Mouse (Mus musculus) intestine, embryonic 14.5 days (tissue): ENCODE measurements at regions not wholly inside any gene's neighbourhood (a gene's known extent, or its start where the extent isn't known, plus 50 kb on each side); places are given as distances from the start of the nearest gene placed in this dataset.

Experiments
- ATAC-seq: fragments of 200-750 bp; cut with Nextera tagmentation; replicated peaks from 2 replicates; pipeline ENCODE4 v1.8.0; 2017; ENCODE audit warnings: low read depth, moderate number of reproducible peaks, moderate TSS enrichment, moderate library complexity; ENCODE audit not compliant: low FRiP score, low TSS enrichment
- DNase-seq: peaks from one replicate; pipeline ENCODE4 v3.0.0-alpha.2; 2018; ENCODE audit warnings: low spot score
- H3K27ac ChIP-seq: fragments of 300-500 bp; sonication (generic); 2 replicates; pipeline ENCODE4 v1.5.1; 2014; ENCODE audit warnings: low read depth, mild to moderate bottlenecking, control low read depth
- H3K27me3 ChIP-seq: fragments of 300-500 bp; sonication (generic); replicated peaks from 2 replicates; pipeline ENCODE4 v1.6.1; 2014; ENCODE audit warnings: low read length, control low read depth; ENCODE audit not compliant: control insufficient read depth, insufficient read depth
- H3K36me3 ChIP-seq: fragments of 300-500 bp; sonication (generic); 2 replicates; pipeline ENCODE4 v1.6.1; 2014; ENCODE audit warnings: low read length, control low read depth; ENCODE audit not compliant: control insufficient read depth, insufficient read depth
- H3K4me1 ChIP-seq: fragments of 300-500 bp; sonication (generic); replicated peaks from 2 replicates; pipeline ENCODE4 v1.6.1; 2014; ENCODE audit warnings: low read length, control low read depth, mixed read lengths; ENCODE audit not compliant: control insufficient read depth, insufficient read depth
- H3K4me2 ChIP-seq: fragments of 300-500 bp; sonication (generic); 2 replicates; pipeline ENCODE4 v1.6.1; 2014; ENCODE audit warnings: low read length
- H3K4me3 ChIP-seq: fragments of 300-500 bp; sonication (generic); 2 replicates; pipeline ENCODE4 v1.5.1; 2014; ENCODE audit warnings: low read depth, low read length, control low read depth, mixed read lengths
- H3K9ac ChIP-seq: fragments of 300-500 bp; sonication (generic); 2 replicates; pipeline ENCODE4 v1.6.1; 2014; ENCODE audit warnings: mild to moderate bottlenecking, low read length
- H3K9me3 ChIP-seq: fragments of 300-500 bp; sonication (generic); 2 replicates; pipeline ENCODE4 v1.6.1; 2016; ENCODE audit warnings: low read length, control low read depth; ENCODE audit not compliant: control insufficient read depth
- WGBS: fragments of 180-500 bp; shearing (Covaris S2); extraction: QIAGEN DNeasy Blood & Tissue Kit; methylation state at CpG from one replicate; pipeline ENCODE4 v1.1.7; 2014; 5-methylcytosine and 5-hydroxymethylcytosine counted together

DNA sequence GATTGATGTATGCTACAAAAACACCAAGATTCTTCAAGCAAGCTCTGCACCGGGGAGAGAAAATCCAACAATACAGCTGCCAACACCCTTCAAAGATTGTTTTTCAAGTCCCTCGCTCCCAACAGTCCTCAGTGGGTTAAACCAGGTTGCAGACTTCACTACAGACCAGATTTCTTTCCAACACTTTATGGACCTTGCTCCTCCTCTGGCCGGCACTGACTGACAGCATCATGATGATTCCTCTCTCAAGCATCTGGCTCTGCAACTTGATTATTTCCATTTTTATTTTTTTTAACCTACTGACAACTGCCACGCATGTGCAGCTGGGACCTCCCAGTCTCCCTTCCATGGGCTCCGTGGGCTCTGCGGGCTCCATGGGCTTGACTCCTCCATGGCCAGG, 79.7 kb upstream of the Spdye4c start:
- Histone ChIP-seq H3K4me3 (no peak overlapping the region), H3K9me3 (no peaks in the 10 kb centered on the region), H3K4me1 (peaks cover 6% of the 10 kb centered on the region; the same call in 1 of the 2 replicates), H3K27ac (no peak overlapping the region), H3K27me3 (no peaks in the 10 kb centered on the region), H3K4me2 (no peak overlapping the region), H3K36me3 (no peaks in the 10 kb centered on the region), H3K9ac (no peak overlapping the region)
- ATAC-seq (no peak), DNase-seq (no peak)
- WGBS = 71% methylated on average over 6 of the region's 6 CpGs

DNA sequence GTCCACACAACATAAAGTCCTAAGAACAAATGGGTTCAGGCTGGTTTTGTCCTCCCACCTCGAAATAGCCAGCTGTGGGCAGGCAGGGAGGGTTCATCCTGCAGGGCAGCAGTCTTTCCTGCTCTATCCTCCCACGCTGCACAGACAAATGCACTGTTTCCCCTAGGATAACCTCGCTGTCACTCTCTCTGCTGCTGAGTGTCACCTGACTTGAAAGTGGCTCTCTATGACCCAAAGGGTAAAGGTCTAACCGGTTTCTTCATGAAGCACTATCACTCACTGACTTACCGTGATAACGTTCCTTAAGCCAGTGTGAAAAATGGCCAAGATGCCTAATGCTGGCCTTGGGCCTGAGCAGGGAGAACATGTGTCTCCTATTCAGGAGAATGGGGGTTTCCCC, 78.2 kb upstream of the Spdye4c start:
- Histone ChIP-seq H3K9me3 (no peaks in the 10 kb centered on the region), H3K27me3 (no peaks in the 10 kb centered on the region), H3K27ac (no peak overlapping the region), H3K4me1 (peaks cover 4% of the 10 kb centered on the region; the same call in 1 of the 2 replicates), H3K4me2 (no peak overlapping the region), H3K4me3 (no peak overlapping the region), H3K9ac (no peak overlapping the region), H3K36me3 (no peaks in the 10 kb centered on the region)
- WGBS = 60% methylated on average over 6 of the region's 6 CpGs
- DNase-seq = no peak
- no peak for ATAC-seq

DNA sequence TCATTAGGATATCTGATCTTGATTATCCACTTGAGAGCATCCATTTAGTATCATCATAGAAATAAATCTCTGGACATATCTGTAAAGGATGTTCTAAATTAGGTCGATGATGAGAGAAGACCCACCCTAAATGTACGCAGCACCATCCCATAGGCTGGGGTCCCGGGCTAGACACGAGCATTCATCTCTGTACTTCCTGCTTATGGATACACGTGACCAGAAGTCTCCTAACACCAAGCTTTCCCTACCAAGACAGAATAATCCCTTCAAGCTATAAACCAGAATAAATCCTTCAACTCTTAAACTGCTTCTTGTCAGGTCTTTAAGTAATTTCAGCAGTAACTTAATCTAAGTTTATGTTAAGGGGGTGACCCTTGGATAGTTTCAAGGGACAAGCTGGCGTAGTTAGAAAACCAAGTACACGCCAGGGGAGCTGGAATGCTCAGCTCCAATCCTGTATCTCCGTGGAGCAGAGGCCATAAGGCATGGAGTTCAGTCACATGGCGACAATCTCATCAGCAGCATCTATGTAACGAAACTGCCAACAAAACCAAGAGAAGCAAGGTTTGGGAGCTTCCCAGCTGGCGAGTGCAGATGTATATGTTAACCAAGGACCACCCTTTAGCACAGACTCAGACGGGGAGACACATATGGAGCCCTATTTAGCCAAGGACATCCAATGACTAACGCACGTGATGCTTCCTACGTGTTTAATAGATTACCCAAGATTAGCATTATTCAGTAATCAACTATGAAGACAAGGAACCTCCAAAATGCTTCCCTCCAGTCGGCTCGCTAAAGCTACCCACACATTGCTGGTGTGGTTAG, 76.3 kb upstream of the Spdye4c start:
- Histone ChIP-seq H3K4me1 (no peaks in the 10 kb centered on the region; the same call in 1 of the 2 replicates), H3K4me3 (no peak overlapping the region), H3K9ac (no peak overlapping the region), H3K27ac (no peak overlapping the region), H3K27me3 (no peaks in the 10 kb centered on the region), H3K4me2 (no peak overlapping the region), H3K9me3 (no peaks in the 10 kb centered on the region), H3K36me3 (no peaks in the 10 kb centered on the region)
- WGBS = 73% methylated on average over 17 of the region's 17 CpGs
- ATAC-seq (no peak), DNase-seq (no peak)

DNA sequence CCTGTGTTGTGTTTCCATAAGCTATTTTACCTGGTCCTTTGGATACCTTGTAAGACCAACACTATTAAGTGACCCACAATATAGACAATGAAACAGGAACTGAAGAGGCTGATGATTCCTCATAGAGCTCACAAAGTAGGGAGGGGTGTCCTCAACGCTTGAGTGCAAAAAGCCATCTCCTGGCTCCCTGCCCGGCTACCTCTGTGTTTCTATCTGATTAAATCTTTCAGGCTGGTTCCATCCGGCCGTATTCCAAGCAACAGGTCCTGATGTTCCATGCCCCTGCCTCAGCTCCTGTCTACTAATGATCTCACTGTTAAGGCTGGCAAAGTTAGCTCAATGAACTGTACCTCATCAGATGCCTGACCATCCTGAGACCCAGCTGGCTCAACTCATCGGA, 75.3 kb upstream of the Spdye4c start:
- no peak overlapping the region for H3K4me3 ChIP-seq
- no peak overlapping the region for H3K9ac ChIP-seq
- H3K9me3 ChIP-seq = no peaks in the 10 kb centered on the region
- WGBS = 82% methylated on average over 5 of the region's 5 CpGs
- H3K4me2 ChIP-seq = no peak overlapping the region
- DNase-seq (no peak), ATAC-seq (no peak)
- no peaks in the 10 kb centered on the region for H3K36me3 ChIP-seq
- no peaks in the 10 kb centered on the region; the same call in 1 of the 2 replicates for H3K4me1 ChIP-seq
- H3K27me3 ChIP-seq = no peaks in the 10 kb centered on the region
- no peak overlapping the region for H3K27ac ChIP-seq

DNA sequence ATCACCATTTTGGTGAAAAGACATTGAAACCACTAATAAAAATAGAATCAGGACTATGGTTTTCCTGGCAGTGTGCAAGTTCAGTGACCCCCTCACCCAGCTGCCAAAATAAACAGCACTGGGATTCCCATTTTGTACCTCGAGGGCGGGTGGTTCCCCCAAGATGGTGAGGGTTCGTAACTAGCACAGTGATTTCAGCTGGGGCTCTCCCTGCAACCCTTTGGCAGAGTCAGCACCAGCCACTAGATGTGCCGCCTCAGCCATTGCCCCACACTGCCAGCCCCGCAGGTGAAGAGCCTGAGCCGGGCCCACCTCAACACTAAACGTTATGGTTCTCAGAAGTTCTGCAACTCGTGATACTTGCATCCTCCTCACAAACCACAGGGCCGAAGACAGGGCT, 74.3 kb upstream of the Spdye4c start:
- no peak for ATAC-seq
- no peak overlapping the region for H3K4me2 ChIP-seq
- WGBS = 83% methylated on average over 9 of the region's 9 CpGs
- H3K9ac ChIP-seq = no peak overlapping the region
- H3K27ac ChIP-seq = no peak overlapping the region
- no peaks in the 10 kb centered on the region; the same call in 1 of the 2 replicates for H3K4me1 ChIP-seq
- DNase-seq = no peak
- H3K27me3 ChIP-seq = no peaks in the 10 kb centered on the region
- H3K4me3 ChIP-seq = no peak overlapping the region
- H3K36me3 ChIP-seq = no peaks in the 10 kb centered on the region
- no peaks in the 10 kb centered on the region for H3K9me3 ChIP-seq

DNA sequence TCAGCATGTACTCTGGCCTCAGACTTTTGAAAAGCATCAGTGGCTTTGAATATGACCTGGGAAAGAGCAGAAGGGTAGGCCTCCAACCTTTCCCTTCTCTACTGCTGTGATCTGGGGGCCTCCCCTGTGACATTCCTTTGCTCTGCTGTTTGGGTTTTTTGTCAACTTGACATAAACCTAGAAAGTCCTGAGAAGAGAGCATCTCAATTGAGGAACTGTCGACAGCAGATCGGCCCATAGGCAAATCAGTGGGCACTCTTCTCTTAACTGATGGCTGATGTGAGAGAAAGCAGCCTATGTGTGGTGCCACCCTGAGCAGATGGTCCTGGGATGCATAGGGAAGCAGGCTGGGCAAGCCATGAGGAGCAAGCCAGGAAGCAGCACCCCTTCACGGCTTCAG, 72.9 kb upstream of the Spdye4c start:
- DNase-seq (no peak), ATAC-seq (no peak)
- Histone ChIP-seq H3K9ac (no peak overlapping the region), H3K36me3 (no peaks in the 10 kb centered on the region), H3K4me3 (no peak overlapping the region), H3K4me2 (no peak overlapping the region), H3K27me3 (no peaks in the 10 kb centered on the region), H3K4me1 (no peaks in the 10 kb centered on the region; the same call in 1 of the 2 replicates), H3K9me3 (no peaks in the 10 kb centered on the region), H3K27ac (no peak overlapping the region)
- 90% methylated on average over 3 of the region's 3 CpGs for WGBS

DNA sequence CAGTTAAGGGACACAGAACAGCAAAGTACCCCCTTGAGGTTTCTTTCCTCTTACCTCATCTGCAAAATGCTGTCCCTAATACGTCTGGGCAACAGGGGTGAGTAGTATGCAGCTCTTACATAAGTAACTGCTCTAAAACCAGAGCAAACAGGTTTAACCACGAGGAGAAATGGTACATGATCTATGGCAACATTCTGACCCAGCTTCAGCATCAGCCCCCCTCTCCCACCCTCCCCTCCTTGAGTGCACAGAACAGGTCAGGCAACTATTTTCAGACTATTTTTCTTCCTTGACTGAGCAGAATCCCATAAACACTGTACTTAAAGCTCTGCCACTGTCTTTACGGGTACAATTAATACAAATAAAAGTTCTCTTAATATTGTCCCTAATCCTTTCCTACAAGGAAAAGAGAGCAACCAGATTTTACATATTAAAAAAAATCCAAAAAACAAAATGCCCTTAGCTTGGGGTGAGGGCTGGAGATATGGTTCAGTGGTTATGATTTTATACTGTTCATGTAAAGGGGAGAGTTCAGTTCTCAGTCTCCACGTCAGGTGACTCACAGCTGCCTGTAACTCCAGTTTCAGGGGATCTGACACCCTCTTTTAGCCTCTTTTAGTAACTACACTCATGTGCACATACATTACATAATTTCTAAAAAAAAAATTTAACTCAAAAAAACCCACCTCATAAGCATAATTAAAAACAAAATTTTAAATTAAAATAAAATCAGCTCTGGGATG, 69.1 kb upstream of the Spdye4c start:
- H3K27me3 ChIP-seq = no peaks in the 10 kb centered on the region
- no peak overlapping the region for H3K9ac ChIP-seq
- no peak overlapping the region for H3K4me3 ChIP-seq
- H3K4me1 ChIP-seq = no peaks in the 10 kb centered on the region
- H3K27ac ChIP-seq = no peak overlapping the region
- ATAC-seq = no peak
- WGBS = 42% methylated on average over 4 of the region's 4 CpGs
- no peak for DNase-seq
- no peaks in the 10 kb centered on the region for H3K36me3 ChIP-seq
- no peaks in the 10 kb centered on the region for H3K9me3 ChIP-seq
- no peak overlapping the region for H3K4me2 ChIP-seq

DNA sequence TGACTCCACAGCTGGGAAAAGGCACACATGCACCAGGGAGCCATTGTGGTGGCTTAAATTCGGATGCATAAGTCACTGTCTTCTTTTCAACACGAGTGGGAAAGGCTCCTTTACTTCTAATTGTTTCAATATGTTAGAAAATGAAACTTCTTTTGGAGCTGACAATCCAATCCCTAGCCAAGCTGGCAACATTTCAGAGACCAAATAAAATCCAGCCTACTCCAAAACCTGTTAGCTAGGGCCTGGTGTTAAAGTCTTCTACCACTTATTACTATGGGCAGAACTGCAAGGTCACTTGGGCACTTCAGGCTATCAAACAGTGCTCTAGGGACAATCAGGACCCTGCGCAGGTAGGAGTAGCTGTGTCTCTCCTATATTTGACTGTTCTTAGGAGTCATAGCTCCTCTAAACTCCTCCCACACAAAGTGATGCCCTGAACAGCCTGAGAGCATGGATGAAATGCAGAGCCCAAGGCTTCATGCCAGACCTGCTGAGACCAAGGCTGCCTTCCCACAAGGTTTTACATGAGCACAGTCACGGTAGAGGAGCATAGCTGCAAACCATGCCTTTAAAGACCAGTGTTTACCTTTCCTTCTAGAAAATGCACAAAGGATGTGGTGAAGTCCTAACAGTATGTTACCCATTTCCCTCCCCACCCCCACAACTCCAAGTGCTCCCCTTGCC, 67.4 kb upstream of the Spdye4c start:
- WGBS = 74% methylated on average over 4 of the region's 4 CpGs
- Histone ChIP-seq H3K4me2 (no peak overlapping the region), H3K27ac (no peak overlapping the region), H3K4me3 (no peak overlapping the region), H3K4me1 (no peaks in the 10 kb centered on the region; the same call in 1 of the 2 replicates), H3K36me3 (no peaks in the 10 kb centered on the region), H3K9ac (no peak overlapping the region), H3K27me3 (no peaks in the 10 kb centered on the region), H3K9me3 (no peaks in the 10 kb centered on the region)
- ATAC-seq (no peak), DNase-seq (no peak)
